Comparison of ENCODE assay signal across 16 mouse cellular contexts in the genomic region with DNA sequence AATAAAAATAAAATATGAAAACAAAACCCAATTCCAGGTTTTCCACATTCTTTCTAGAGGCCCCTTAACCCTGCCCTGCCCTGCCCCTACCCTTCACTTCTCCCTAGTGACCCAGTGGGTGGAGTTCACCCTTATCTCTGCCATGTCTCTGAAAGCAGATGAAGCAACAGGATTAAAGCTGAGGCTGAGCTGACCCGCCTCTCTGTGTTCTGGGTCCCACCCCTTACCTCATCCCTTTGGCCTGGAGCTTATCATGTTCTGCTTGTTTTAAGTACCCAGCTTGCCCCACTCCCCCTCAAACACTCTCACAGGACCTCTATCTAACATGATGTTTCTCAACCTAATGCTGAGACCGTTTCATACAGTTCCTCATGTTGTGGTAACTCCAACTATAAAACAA.
DNase-seq lines count a peak whose midpoint lies in the region; ATAC-seq and TF ChIP-seq lines count a peak whose summit lies in the region.
"Had no signal": no experiment of that assay in that cellular context is flagged by ENCODE, and none has a peak within 500 bp of the region (broad histone marks: within the 10 kb centered on the region; RNA-seq: fewer than 3 reads in every experiment).

No protein-coding gene starts in this region.

- TF ChIP-seq CTCF in intestine, postnatal 0 days (IDR thresholded peaks at IDR 0.05; ENCODE audit: low read depth) = no peak

- no peak overlapping the region for H3K4me3 ChIP-seq in intestine, embryonic 14.5 days (ENCODE audit: low read depth, low read length)
- no peak overlapping the region for H3K4me3 ChIP-seq in intestine, postnatal 0 days (ENCODE audit: low read depth, low read length)
- no peak overlapping the region for H3K4me3 ChIP-seq in liver, embryonic 11.5 days (ENCODE audit: low read depth, low read length)
- no peak overlapping the region for H3K4me3 ChIP-seq in stomach, embryonic 14.5 days (ENCODE audit: low read depth, low read length)
- H3K4me3 ChIP-seq: embryonic facial prominence, embryonic 15.5 days had no signal

- H3K27ac ChIP-seq in intestine, embryonic 14.5 days (ENCODE audit: low read depth) = no peak overlapping the region
- no peak overlapping the region for H3K27ac ChIP-seq in intestine, postnatal 0 days (ENCODE audit: low read depth, low read length)
- H3K27ac ChIP-seq in liver, embryonic 11.5 days (ENCODE audit: low read depth, low read length) = peak overlapping the region; percentile 32; the same call in 1 of the 2 replicates
- H3K27ac ChIP-seq in stomach, embryonic 14.5 days (ENCODE audit: low read length) = no peak overlapping the region
- H3K27ac ChIP-seq: embryonic facial prominence, embryonic 15.5 days; hindbrain, postnatal 0 days had no signal

- no peak for DNase-seq in intestine, embryonic 14.5 days (ENCODE audit: low spot score)
- DNase-seq in NIH3T3 (ENCODE audit: low read depth) = peak; percentile 31
- DNase-seq in liver, embryonic 11.5 days (ENCODE audit: low spot score) = no peak
- DNase-seq in layer of hippocampus, adult 18-20 months (ENCODE audit: low spot score in 2 of 2) = no peak
- no peak for DNase-seq in ovary, postnatal 10 days (ENCODE audit: low spot score)
- DNase-seq in frontal cortex, postnatal 10 days (ENCODE audit: low spot score in 2 of 2) = no peak
- DNase-seq: cerebellum, adult 9-11 months; forebrain, postnatal 0 days; kidney, postnatal 10 days; lung, embryonic 14.5 days; right cerebral cortex, postnatal 25 days had no signal

- H3K4me2 ChIP-seq in intestine, embryonic 14.5 days (ENCODE audit: low read length) = no peak overlapping the region
- no peak overlapping the region for H3K4me2 ChIP-seq in intestine, postnatal 0 days (replicated peaks; ENCODE audit: low read depth)
- peak overlapping the region; percentile 44 for H3K4me2 ChIP-seq in liver, embryonic 11.5 days
- H3K4me2 ChIP-seq in stomach, embryonic 14.5 days (replicated peaks; ENCODE audit: low read depth, low read length) = no peak overlapping the region
- H3K4me2 ChIP-seq: embryonic facial prominence, embryonic 15.5 days; lung, embryonic 14.5 days had no signal

- H3K9me3 ChIP-seq in intestine, embryonic 14.5 days (ENCODE audit: control insufficient read depth, low read length) = no peaks in the 10 kb centered on the region
- no peaks in the 10 kb centered on the region for H3K9me3 ChIP-seq in intestine, postnatal 0 days (ENCODE audit: control insufficient read depth)
- no peaks in the 10 kb centered on the region for H3K9me3 ChIP-seq in liver, embryonic 11.5 days (ENCODE audit: control insufficient read depth, low read length)
- no peaks in the 10 kb centered on the region for H3K9me3 ChIP-seq in stomach, embryonic 14.5 days (ENCODE audit: control insufficient read depth, low read depth, low read length)
- H3K9me3 ChIP-seq: embryonic facial prominence, embryonic 15.5 days had no signal

- H3K36me3 ChIP-seq in intestine, embryonic 14.5 days (ENCODE audit: control insufficient read depth, insufficient read depth, low read length) = no peaks in the 10 kb centered on the region
- H3K36me3 ChIP-seq in intestine, postnatal 0 days (ENCODE audit: control insufficient read depth, insufficient read depth) = no peaks in the 10 kb centered on the region
- H3K36me3 ChIP-seq in liver, embryonic 11.5 days (ENCODE audit: control insufficient read depth, insufficient read depth, low read length) = no peaks in the 10 kb centered on the region
- no peaks in the 10 kb centered on the region for H3K36me3 ChIP-seq in stomach, embryonic 14.5 days (ENCODE audit: control insufficient read depth, insufficient read depth, low read length)
- H3K36me3 ChIP-seq: embryonic facial prominence, embryonic 15.5 days had no signal

- 27% methylated on average over 2 of the region's 2 CpGs for WGBS in intestine, embryonic 14.5 days
- 12% methylated on average over 2 of the region's 2 CpGs for WGBS in intestine, postnatal 0 days
- WGBS in liver, embryonic 11.5 days = 10% methylated on average over 2 of the region's 2 CpGs
- WGBS in stomach, embryonic 14.5 days = 36% methylated on average over 2 of the region's 2 CpGs

- ATAC-seq in intestine, embryonic 14.5 days (replicated peaks; ENCODE audit: low FRiP score, low TSS enrichment, low read depth) = peak; percentile 45
- ATAC-seq in intestine, postnatal 0 days = no peak
- ATAC-seq in liver, embryonic 11.5 days (replicated peaks; ENCODE audit: low FRiP score) = peak; percentile 91
- 0 out of 2 replicates have a peak, but pooled peaks have one; percentile 29 for ATAC-seq in stomach, embryonic 14.5 days (ENCODE audit: insufficient number of reproducible peaks, insufficient read depth, low FRiP score, low read depth)
- ATAC-seq: forebrain, postnatal 0 days; hindbrain, postnatal 0 days; midbrain, embryonic 16.5 days had no signal

- no peaks in the 10 kb centered on the region for H3K27me3 ChIP-seq in intestine, embryonic 14.5 days (replicated peaks; ENCODE audit: control insufficient read depth, insufficient read depth, low read length)
- no peaks in the 10 kb centered on the region for H3K27me3 ChIP-seq in intestine, postnatal 0 days (replicated peaks; ENCODE audit: control insufficient read depth, insufficient read depth, low read length)
- no peaks in the 10 kb centered on the region for H3K27me3 ChIP-seq in liver, embryonic 11.5 days (replicated peaks; ENCODE audit: control insufficient read depth, insufficient read depth, low read length)
- no peaks in the 10 kb centered on the region for H3K27me3 ChIP-seq in stomach, embryonic 14.5 days (ENCODE audit: control insufficient read depth, insufficient read depth, low read length)
- H3K27me3 ChIP-seq: embryonic facial prominence, embryonic 15.5 days had no signal

- no peaks in the 10 kb centered on the region; the same call in none of the 2 replicates for H3K4me1 ChIP-seq in intestine, embryonic 14.5 days (replicated peaks; ENCODE audit: control insufficient read depth, insufficient read depth, low read length)
- H3K4me1 ChIP-seq in intestine, postnatal 0 days (replicated peaks; ENCODE audit: control insufficient read depth, insufficient read depth, low read length) = peaks cover 13% of the 10 kb centered on the region; the same call in 1 of the 2 replicates
- peaks cover 44% of the 10 kb centered on the region for H3K4me1 ChIP-seq in liver, embryonic 11.5 days (replicated peaks; ENCODE audit: control insufficient read depth, insufficient read depth, low read length)
- no peaks in the 10 kb centered on the region for H3K4me1 ChIP-seq in stomach, embryonic 14.5 days (ENCODE audit: control insufficient read depth, insufficient read depth, low read length)

- H3K9ac ChIP-seq in intestine, embryonic 14.5 days (ENCODE audit: low read length) = no peak overlapping the region
- no peak overlapping the region for H3K9ac ChIP-seq in intestine, postnatal 0 days (ENCODE audit: low read depth, low read length)
- no peak overlapping the region for H3K9ac ChIP-seq in liver, embryonic 11.5 days (ENCODE audit: low read depth, low read length)
- no peak overlapping the region for H3K9ac ChIP-seq in stomach, embryonic 14.5 days (replicated peaks; ENCODE audit: low read depth, low read length)
- H3K9ac ChIP-seq: embryonic facial prominence, embryonic 15.5 days; forebrain, postnatal 0 days; lung, embryonic 14.5 days had no signal
